Mouse (Mus musculus) forebrain, embryonic 12.5 days (tissue): ENCODE results near the gene Scel. TPM values are rescaled to one million over a fixed set of nuclear protein-coding genes. Genes with fewer than 3 reads are reported as not detected.

Experiments
- ATAC-seq: fragments of 200-750 bp; cut with Nextera tagmentation; 2 replicates; pipeline ENCODE4 v1.8.0; 2017; ENCODE audit warnings: moderate TSS enrichment; ENCODE audit not compliant: low FRiP score
- H3K27ac ChIP-seq: fragments of 300-500 bp; sonication (generic); 2 replicates; pipeline ENCODE4 v1.5.1; 2016; ENCODE audit warnings: mild to moderate bottlenecking
- H3K27me3 ChIP-seq: fragments of 300-500 bp; sonication (generic); 2 replicates; pipeline ENCODE4 v1.6.1; 2016; ENCODE audit warnings: mild to moderate bottlenecking
- H3K36me3 ChIP-seq: fragments of 300-500 bp; sonication (generic); replicated peaks from 2 replicates; pipeline ENCODE4 v1.6.1; 2016; ENCODE audit warnings: mild to moderate bottlenecking
- H3K4me1 ChIP-seq: fragments of 300-500 bp; sonication (generic); 2 replicates; pipeline ENCODE4 v1.6.1; 2016
- H3K4me2 ChIP-seq: fragments of 300-500 bp; sonication (generic); 2 replicates; pipeline ENCODE4 v1.6.1; 2016; ENCODE audit warnings: mild to moderate bottlenecking, moderate library complexity
- H3K4me3 ChIP-seq: fragments of 300-500 bp; sonication (generic); replicated peaks from 2 replicates; pipeline ENCODE4 v1.5.1; 2016; ENCODE audit warnings: mild to moderate bottlenecking
- H3K9ac ChIP-seq: fragments of 300-500 bp; sonication (generic); 2 replicates; pipeline ENCODE4 v1.6.1; 2016; ENCODE audit warnings: mild to moderate bottlenecking
- H3K9me3 ChIP-seq: fragments of 300-500 bp; sonication (generic); 2 replicates; pipeline ENCODE4 v1.6.1; 2016
- WGBS: fragments of 180-500 bp; shearing (Covaris S2); methylation state at CpG from one replicate; pipeline ENCODE4 v1.1.7; 2016; 5-methylcytosine and 5-hydroxymethylcytosine counted together
- polyA plus RNA-seq: library from polyadenylated mRNA; unstranded; fragments of >200 nt; fragmentation: Nextera tagmentation; extraction: Ambion mirVana; gene quantifications from 2 replicates; pipeline ENCODE4 v1.2.1, GENCODE M21; 2016

The Scel gene
- polyA plus RNA-seq, 1 experiment from 2014 or later, result 0.47 TPM

- 23% methylated on average over 2 of the region's 2 CpGs for WGBS
- Histone ChIP-seq H3K9me3 (no peaks in the 10 kb centered on the region), H3K36me3 (no peaks in the 10 kb centered on the region), H3K4me3 (no peak overlapping the region), H3K27ac (peak overlapping the region; percentile 74; the same call in 1 of the 2 replicates), H3K4me2 (peak overlapping the region; percentile 57; the same call in 1 of the 2 replicates), H3K4me1 (peaks cover 40% of the 10 kb centered on the region), H3K27me3 (no peaks in the 10 kb centered on the region), H3K9ac (no peak overlapping the region)
- ATAC-seq, result no peak
These were observed 134.8 kb downstream of the Scel start for GRCm38 (mm10) chr14:103647981-103648380.

GRCm38 (mm10) chr14:103648623-103649255 is 135.6 kb downstream of the Scel start:
- 18% methylated on average over 12 of the region's 12 CpGs for WGBS
- no peaks in the 10 kb centered on the region for H3K9me3 ChIP-seq
- H3K36me3 ChIP-seq, result no peaks in the 10 kb centered on the region
- H3K27me3 ChIP-seq, result no peaks in the 10 kb centered on the region
- no peak overlapping the region for H3K9ac ChIP-seq
- peak overlapping the region; percentile 57 for H3K4me2 ChIP-seq
- H3K4me3 ChIP-seq, result no peak overlapping the region
- ATAC-seq, result peak; percentile 16; the same call in 1 of the 2 replicates
- peak overlapping the region; percentile 74 for H3K27ac ChIP-seq
- peaks cover 44% of the 10 kb centered on the region for H3K4me1 ChIP-seq

GRCm38 (mm10) chr14:103649302-103649701 is 136.2 kb downstream of the Scel start:
- Histone ChIP-seq H3K4me2 (peak overlapping the region; percentile 57), H3K27me3 (no peaks in the 10 kb centered on the region), H3K9me3 (no peaks in the 10 kb centered on the region), H3K9ac (no peak overlapping the region), H3K36me3 (no peaks in the 10 kb centered on the region), H3K27ac (peak overlapping the region; percentile 99), H3K4me1 (peaks cover 49% of the 10 kb centered on the region), H3K4me3 (peak overlapping the region; percentile 89; the same call in 1 of the 2 replicates)
- WGBS, result 33% methylated on average over 4 of the region's 4 CpGs
- no peak for ATAC-seq

GRCm38 (mm10) chr14:103649896-103650334 is 136.8 kb downstream of the Scel start, which contains the start of gene Slain1:
Gene Slain1 (plus strand): TSS chr14:103650228.
- peak within 1 kb of the TSS; percentile 99 for H3K27ac ChIP-seq
- H3K4me1 ChIP-seq, result peaks cover 53% of the 10 kb centered on the region
- no peaks in the 10 kb centered on the region for H3K36me3 ChIP-seq
- under 1% methylated on average over 32 of the region's 32 CpGs for WGBS
- no peaks in the 10 kb centered on the region for H3K27me3 ChIP-seq
- peak within 1 kb of the TSS; percentile 57 for H3K4me2 ChIP-seq
- H3K9ac ChIP-seq, result peak within 1 kb of the TSS; percentile 95
- no peaks in the 10 kb centered on the region for H3K9me3 ChIP-seq
- peak within 1 kb of the TSS; percentile 89 for H3K4me3 ChIP-seq
- ATAC-seq, result peak; percentile 97

GRCm38 (mm10) chr14:103650413-103651101 is 137.4 kb downstream of the Scel start:
- H3K4me1 ChIP-seq, result peaks cover 58% of the 10 kb centered on the region
- H3K27me3 ChIP-seq, result no peaks in the 10 kb centered on the region
- peak overlapping the region; percentile 57 for H3K4me2 ChIP-seq

GRCm38 (mm10) chr14:103651106-103651505 is 138.0 kb downstream of the Scel start:
- Histone ChIP-seq H3K4me3 (peak overlapping the region; percentile 89), H3K9ac (peak overlapping the region; percentile 95), H3K27me3 (no peaks in the 10 kb centered on the region), H3K4me1 (peaks cover 63% of the 10 kb centered on the region), H3K4me2 (peak overlapping the region; percentile 57), H3K36me3 (no peaks in the 10 kb centered on the region), H3K27ac (peak overlapping the region; percentile 99), H3K9me3 (no peaks in the 10 kb centered on the region)
- WGBS, result 2% methylated on average over 10 of the region's 11 CpGs
- ATAC-seq, result peak; percentile 16

More at GRCm38 (mm10) chr14:103650413-103651101, 137.4 kb downstream of the Scel start:
- WGBS, result under 1% methylated on average over 44 of the region's 67 CpGs
- Histone ChIP-seq H3K9me3 (no peaks in the 10 kb centered on the region), H3K4me3 (peak overlapping the region; percentile 89), H3K27ac (peak overlapping the region; percentile 99), H3K36me3 (no peaks in the 10 kb centered on the region), H3K9ac (peak overlapping the region; percentile 95)
- ATAC-seq, result peak; percentile 74

GRCm38 (mm10) chr14:103651562-103651961 is 138.4 kb downstream of the Scel start:
- H3K36me3 ChIP-seq, result no peaks in the 10 kb centered on the region
- H3K9me3 ChIP-seq, result no peaks in the 10 kb centered on the region
- no peaks in the 10 kb centered on the region for H3K27me3 ChIP-seq
- H3K4me2 ChIP-seq, result peak overlapping the region; percentile 57
- peak overlapping the region; percentile 95 for H3K9ac ChIP-seq
- WGBS, result 50% methylated on average over 2 of the region's 2 CpGs
- ATAC-seq, result no peak
- peak overlapping the region; percentile 89 for H3K4me3 ChIP-seq
- H3K4me1 ChIP-seq, result peaks cover 68% of the 10 kb centered on the region
- H3K27ac ChIP-seq, result no peak overlapping the region

- Histone ChIP-seq H3K9me3 (no peaks in the 10 kb centered on the region), H3K4me1 (peaks cover 65% of the 10 kb centered on the region), H3K4me2 (peak overlapping the region; percentile 57), H3K27ac (no peak overlapping the region), H3K36me3 (peaks cover under 1% of the 10 kb centered on the region; the same call in 1 of the 2 replicates), H3K27me3 (no peaks in the 10 kb centered on the region), H3K9ac (no peak overlapping the region), H3K4me3 (peak overlapping the region; percentile 89)
- 76% methylated on average over 5 of the region's 5 CpGs for WGBS
- no peak for ATAC-seq
These were observed 139.4 kb downstream of the Scel start for GRCm38 (mm10) chr14:103652524-103652923.

- H3K4me2 ChIP-seq, result peak overlapping the region; percentile 2; the same call in 1 of the 2 replicates
These were observed 140.7 kb downstream of the Scel start for GRCm38 (mm10) chr14:103653800-103654199.

GRCm38 (mm10) chr14:103655448-103655847 is 142.3 kb downstream of the Scel start:
- peaks cover 45% of the 10 kb centered on the region for H3K4me1 ChIP-seq
- no peaks in the 10 kb centered on the region for H3K27me3 ChIP-seq
- no peak overlapping the region for H3K4me2 ChIP-seq
- H3K4me3 ChIP-seq, result no peak overlapping the region
- H3K36me3 ChIP-seq, result peaks cover 15% of the 10 kb centered on the region
- no peak for ATAC-seq
- WGBS, result 66% methylated on average over 5 of the region's 5 CpGs
- no peak overlapping the region for H3K9ac ChIP-seq
- H3K27ac ChIP-seq, result no peak overlapping the region
- H3K9me3 ChIP-seq, result no peaks in the 10 kb centered on the region

More at GRCm38 (mm10) chr14:103653800-103654199, 140.7 kb downstream of the Scel start:
- Histone ChIP-seq H3K4me3 (no peak overlapping the region), H3K9ac (no peak overlapping the region), H3K27me3 (no peaks in the 10 kb centered on the region), H3K27ac (no peak overlapping the region), H3K36me3 (peaks cover 12% of the 10 kb centered on the region), H3K9me3 (no peaks in the 10 kb centered on the region), H3K4me1 (peaks cover 55% of the 10 kb centered on the region)
- 71% methylated on average over 5 of the region's 5 CpGs for WGBS
- ATAC-seq, result no peak

- WGBS, result 87% methylated on average over 4 of the region's 4 CpGs
- H3K36me3 ChIP-seq, result peaks cover 25% of the 10 kb centered on the region
These were observed 144.7 kb downstream of the Scel start for GRCm38 (mm10) chr14:103657876-103658275.

More at GRCm38 (mm10) chr14:103657876-103658275, 144.7 kb downstream of the Scel start:
- Histone ChIP-seq H3K4me1 (peaks cover 30% of the 10 kb centered on the region), H3K4me3 (no peak overlapping the region), H3K27ac (no peak overlapping the region), H3K4me2 (no peak overlapping the region), H3K9ac (no peak overlapping the region), H3K27me3 (no peaks in the 10 kb centered on the region), H3K9me3 (no peaks in the 10 kb centered on the region)
- ATAC-seq, result no peak
